Mouse (Mus musculus) heart, embryonic 12.5 days (tissue): ENCODE results near the gene S100a7a. TPM values are rescaled to one million over a fixed set of nuclear protein-coding genes. Genes with fewer than 3 reads are reported as not detected.
A peak's percentile ranks its signal among the peaks of the same experiment; 100 is the strongest.

Source experiments
- ATAC-seq: fragments of 200-750 bp; cut with Nextera tagmentation; 2 replicates; pipeline ENCODE4 v1.8.0; 2017; ENCODE audit warnings: moderate TSS enrichment, moderate library complexity; ENCODE audit not compliant: insufficient number of reproducible peaks, low FRiP score
- H3K27ac ChIP-seq: fragments of 300-500 bp; sonication (generic); 2 replicates; pipeline ENCODE4 v1.5.1; 2016; ENCODE audit warnings: mild to moderate bottlenecking, moderate library complexity; ENCODE audit not compliant: poor library complexity, severe bottlenecking
- H3K27me3 ChIP-seq: fragments of 300-500 bp; sonication (generic); replicated peaks from 2 replicates; pipeline ENCODE4 v1.6.1; 2016; ENCODE audit warnings: mild to moderate bottlenecking, moderate library complexity
- H3K36me3 ChIP-seq: fragments of 300-500 bp; sonication (generic); 2 replicates; pipeline ENCODE4 v1.6.1; 2016; ENCODE audit warnings: mild to moderate bottlenecking, moderate library complexity
- H3K4me1 ChIP-seq: fragments of 300-500 bp; sonication (generic); replicated peaks from 2 replicates; pipeline ENCODE4 v1.6.1; 2016; ENCODE audit warnings: mild to moderate bottlenecking
- H3K4me2 ChIP-seq: fragments of 300-500 bp; sonication (generic); 2 replicates; pipeline ENCODE4 v1.6.1; 2016; ENCODE audit warnings: mild to moderate bottlenecking, moderate library complexity
- H3K4me3 ChIP-seq: fragments of 300-500 bp; sonication (generic); 2 replicates; pipeline ENCODE4 v1.5.1; 2016; ENCODE audit warnings: mild to moderate bottlenecking
- H3K9ac ChIP-seq: fragments of 300-500 bp; sonication (generic); 2 replicates; pipeline ENCODE4 v1.6.1; 2016; ENCODE audit warnings: mild to moderate bottlenecking, moderate library complexity
- H3K9me3 ChIP-seq: fragments of 300-500 bp; sonication (generic); replicated peaks from 2 replicates; pipeline ENCODE4 v1.6.1; 2016; ENCODE audit warnings: mild to moderate bottlenecking, moderate library complexity
- WGBS: fragments of 180-500 bp; shearing (Covaris S2); methylation state at CpG from one replicate; pipeline ENCODE4 v1.1.7; 2016; 5-methylcytosine and 5-hydroxymethylcytosine counted together
- polyA plus RNA-seq: library from polyadenylated mRNA; unstranded; fragments of >200 nt; fragmentation: Nextera tagmentation; extraction: Ambion mirVana; gene quantifications from 2 replicates; pipeline ENCODE4 v1.2.1, GENCODE M21; 2016

Gene S100a7a
- polyA plus RNA-seq, 1 experiment from 2014 or later, result 0.18 TPM

- no peak overlapping the region for H3K9ac ChIP-seq
- no peak overlapping the region for H3K27ac ChIP-seq
- peak overlapping the region; percentile 88 for H3K4me2 ChIP-seq
- peaks cover 11% of the 10 kb centered on the region for H3K4me1 ChIP-seq
- ATAC-seq, result no peak
- 47% methylated on average over 7 of the region's 7 CpGs for WGBS
- H3K9me3 ChIP-seq, result no peaks in the 10 kb centered on the region
- H3K36me3 ChIP-seq, result no peaks in the 10 kb centered on the region
- peak overlapping the region; percentile 45; the same call in 1 of the 2 replicates for H3K4me3 ChIP-seq
- H3K27me3 ChIP-seq, result peaks cover 6% of the 10 kb centered on the region; the same call in 1 of the 2 replicates
Measured at GRCm38 (mm10) chr3:90613461-90614147, 40.2 kb upstream of the S100a7a start.

- H3K27me3 ChIP-seq, result peaks cover 6% of the 10 kb centered on the region; the same call in 1 of the 2 replicates
- H3K9ac ChIP-seq, result no peak overlapping the region
- H3K9me3 ChIP-seq, result no peaks in the 10 kb centered on the region
- no peaks in the 10 kb centered on the region for H3K36me3 ChIP-seq
- peaks cover 11% of the 10 kb centered on the region for H3K4me1 ChIP-seq
- no peak for ATAC-seq
- no peak overlapping the region for H3K4me3 ChIP-seq
- 79% methylated on average over 6 of the region's 6 CpGs for WGBS
- H3K27ac ChIP-seq, result no peak overlapping the region
- H3K4me2 ChIP-seq, result no peak overlapping the region
Measured at GRCm38 (mm10) chr3:90614148-90614530, 39.7 kb upstream of the S100a7a start.

- Histone ChIP-seq H3K9me3 (no peaks in the 10 kb centered on the region), H3K27ac (no peak overlapping the region), H3K4me1 (peaks cover 11% of the 10 kb centered on the region), H3K36me3 (no peaks in the 10 kb centered on the region), H3K4me2 (no peak overlapping the region), H3K27me3 (peaks cover 6% of the 10 kb centered on the region; the same call in 1 of the 2 replicates), H3K4me3 (no peak overlapping the region), H3K9ac (no peak overlapping the region)
- ATAC-seq, result no peak
- WGBS, result 72% methylated on average over 11 of the region's 11 CpGs
Measured at GRCm38 (mm10) chr3:90614611-90615251, 39.1 kb upstream of the S100a7a start.

- H3K27me3 ChIP-seq, result peaks cover 6% of the 10 kb centered on the region; the same call in 1 of the 2 replicates
- 0 out of 2 replicates have a peak, but pooled peaks have one; percentile 5 for ATAC-seq
- no peaks in the 10 kb centered on the region for H3K9me3 ChIP-seq
- H3K4me2 ChIP-seq, result 0 out of 2 replicates have a peak overlapping the region, but pooled peaks have one; percentile 19
- no peak overlapping the region for H3K27ac ChIP-seq
- no peaks in the 10 kb centered on the region for H3K36me3 ChIP-seq
- H3K4me1 ChIP-seq, result peaks cover 11% of the 10 kb centered on the region
- WGBS, result 9% methylated on average over 7 of the region's 7 CpGs
- no peak overlapping the region for H3K4me3 ChIP-seq
- no peak overlapping the region for H3K9ac ChIP-seq
Measured at GRCm38 (mm10) chr3:90615415-90615814, 38.4 kb upstream of the S100a7a start.

GRCm38 (mm10) chr3:90615911-90616310 is 37.9 kb upstream of the S100a7a start:
- H3K36me3 ChIP-seq, result no peaks in the 10 kb centered on the region
- H3K4me2 ChIP-seq, result no peak overlapping the region
- no peak overlapping the region for H3K27ac ChIP-seq
- H3K27me3 ChIP-seq, result peaks cover 6% of the 10 kb centered on the region; the same call in 1 of the 2 replicates
- H3K9ac ChIP-seq, result no peak overlapping the region
- no peaks in the 10 kb centered on the region for H3K9me3 ChIP-seq
- 75% methylated on average over 1 of the region's 1 CpGs for WGBS
- H3K4me3 ChIP-seq, result no peak overlapping the region
- H3K4me1 ChIP-seq, result peaks cover 11% of the 10 kb centered on the region
- no peak for ATAC-seq

- WGBS, result 10% methylated on average over 1 of the region's 1 CpGs
- Histone ChIP-seq H3K27ac (no peak overlapping the region), H3K4me1 (peaks cover 11% of the 10 kb centered on the region), H3K4me2 (no peak overlapping the region), H3K9me3 (no peaks in the 10 kb centered on the region), H3K9ac (no peak overlapping the region), H3K4me3 (no peak overlapping the region), H3K36me3 (no peaks in the 10 kb centered on the region), H3K27me3 (peaks cover 6% of the 10 kb centered on the region; the same call in 1 of the 2 replicates)
- ATAC-seq, result no peak
Measured at GRCm38 (mm10) chr3:90617586-90617985, 36.2 kb upstream of the S100a7a start.

- Histone ChIP-seq H3K9me3 (no peaks in the 10 kb centered on the region), H3K27me3 (no peaks in the 10 kb centered on the region), H3K4me2 (no peak overlapping the region), H3K9ac (no peak overlapping the region), H3K4me3 (no peak overlapping the region), H3K27ac (no peak overlapping the region), H3K36me3 (no peaks in the 10 kb centered on the region), H3K4me1 (peaks cover 13% of the 10 kb centered on the region)
- ATAC-seq, result no peak
- WGBS, result 39% methylated on average over 7 of the region's 7 CpGs
Measured at GRCm38 (mm10) chr3:90621552-90621951, 32.3 kb upstream of the S100a7a start.

- H3K4me3 ChIP-seq, result no peak overlapping the region
- H3K9ac ChIP-seq, result no peak overlapping the region
- no peaks in the 10 kb centered on the region for H3K36me3 ChIP-seq
- 27% methylated on average over 2 of the region's 2 CpGs for WGBS
- H3K9me3 ChIP-seq, result no peaks in the 10 kb centered on the region
- H3K4me2 ChIP-seq, result no peak overlapping the region
- no peaks in the 10 kb centered on the region for H3K27me3 ChIP-seq
- ATAC-seq, result peak; percentile 63; the same call in 1 of the 2 replicates
- H3K4me1 ChIP-seq, result peaks cover 13% of the 10 kb centered on the region
- no peak overlapping the region for H3K27ac ChIP-seq
Measured at GRCm38 (mm10) chr3:90623435-90624071, 30.3 kb upstream of the S100a7a start.

- Histone ChIP-seq H3K9me3 (no peaks in the 10 kb centered on the region), H3K9ac (no peak overlapping the region), H3K4me1 (peaks cover 13% of the 10 kb centered on the region), H3K4me3 (no peak overlapping the region), H3K36me3 (no peaks in the 10 kb centered on the region), H3K27me3 (no peaks in the 10 kb centered on the region), H3K4me2 (no peak overlapping the region), H3K27ac (no peak overlapping the region)
- whole genome bisulfite sequencing, result 72% methylated on average over 5 of the region's 5 CpGs
- no peak for ATAC-seq
Measured at GRCm38 (mm10) chr3:90625496-90625895, 28.3 kb upstream of the S100a7a start.

- H3K9ac ChIP-seq, result no peak overlapping the region
- H3K4me1 ChIP-seq, result peaks cover 13% of the 10 kb centered on the region
- H3K27me3 ChIP-seq, result no peaks in the 10 kb centered on the region
- H3K9me3 ChIP-seq, result no peaks in the 10 kb centered on the region
- no peak overlapping the region for H3K4me2 ChIP-seq
- no peak overlapping the region for H3K27ac ChIP-seq
- no peak overlapping the region for H3K4me3 ChIP-seq
- no peak for ATAC-seq
- 65% methylated on average over 9 of the region's 9 CpGs for WGBS
- H3K36me3 ChIP-seq, result no peaks in the 10 kb centered on the region
Measured at GRCm38 (mm10) chr3:90626266-90627021, 27.4 kb upstream of the S100a7a start.

- H3K4me1 ChIP-seq, result peaks cover 13% of the 10 kb centered on the region
- WGBS, result 81% methylated on average over 5 of the region's 5 CpGs
- H3K4me2 ChIP-seq, result no peak overlapping the region
- no peaks in the 10 kb centered on the region for H3K36me3 ChIP-seq
- H3K27ac ChIP-seq, result no peak overlapping the region
- H3K9me3 ChIP-seq, result no peaks in the 10 kb centered on the region
- H3K27me3 ChIP-seq, result no peaks in the 10 kb centered on the region
- ATAC-seq, result no peak
- H3K4me3 ChIP-seq, result no peak overlapping the region
- H3K9ac ChIP-seq, result no peak overlapping the region
Measured at GRCm38 (mm10) chr3:90627366-90627765, 26.5 kb upstream of the S100a7a start.
